Mouse (Mus musculus) liver, embryonic 14.5 days (tissue): ENCODE measurements around the gene March11.

Source experiments
- CTCF ChIP-seq: IDR thresholded peaks from 2 replicates; pipeline ENCODE4 v1.5.1; 2016; ENCODE audit warnings: antibody characterized with exemption, low read depth, control low read depth
- EP300 ChIP-seq: IDR thresholded peaks from 2 replicates; pipeline ENCODE4 v1.6.1; 2016; ENCODE audit warnings: antibody characterized with exemption, low read depth

DNA sequence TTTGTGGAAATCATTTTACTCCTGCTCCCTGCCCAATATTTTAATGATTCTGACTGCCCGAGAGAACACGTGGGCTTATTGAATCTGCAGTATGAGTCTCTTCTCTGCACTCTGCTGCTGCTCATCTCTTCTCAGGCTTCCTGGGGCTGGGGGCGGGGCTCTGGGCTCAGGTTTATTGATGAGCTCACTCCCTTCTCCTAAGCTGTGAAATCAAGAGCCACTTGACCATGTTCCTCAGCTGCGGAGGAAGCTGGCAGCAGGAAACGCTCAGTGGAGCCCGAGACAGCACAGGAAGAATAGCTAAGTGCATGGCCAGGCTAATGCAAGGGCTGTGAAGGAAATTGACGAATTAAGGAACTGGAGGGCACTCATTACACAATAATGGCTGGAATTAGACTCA lies 56.5 kb downstream of the March11 start:
- TF ChIP-seq CTCF (no peak), EP300 (no peak)
